Mouse (Mus musculus) 3T3-L1 (cell line): ENCODE results near the gene Nrp2.

Source experiments
- DNase-seq: peaks from one replicate; pipeline ENCODE4 v3.0.0-alpha.2; 2015; ENCODE audit warnings: low read depth, low spot score

The Nrp2 gene

DNA sequence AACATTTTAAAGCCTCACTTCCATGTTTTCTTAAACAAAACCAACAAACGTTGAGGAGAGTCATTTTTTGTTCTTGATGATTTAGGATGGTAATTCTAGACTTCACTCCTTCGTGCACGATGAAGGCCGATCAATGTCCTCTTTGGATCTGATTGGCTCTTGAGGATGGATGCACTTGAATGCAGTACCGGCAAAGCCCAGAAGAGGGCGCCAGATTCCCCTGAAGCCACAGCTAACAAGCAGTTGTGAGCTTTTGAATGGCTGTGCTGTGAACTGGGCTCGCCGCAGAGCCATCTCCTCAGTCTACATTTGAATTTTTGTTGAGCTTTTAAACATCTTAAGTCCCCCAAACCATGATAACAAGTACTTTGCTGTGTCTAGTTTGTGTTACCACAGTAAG is 19.4 kb downstream of the Nrp2 start:
- DNase-seq: peak; percentile 69

DNA sequence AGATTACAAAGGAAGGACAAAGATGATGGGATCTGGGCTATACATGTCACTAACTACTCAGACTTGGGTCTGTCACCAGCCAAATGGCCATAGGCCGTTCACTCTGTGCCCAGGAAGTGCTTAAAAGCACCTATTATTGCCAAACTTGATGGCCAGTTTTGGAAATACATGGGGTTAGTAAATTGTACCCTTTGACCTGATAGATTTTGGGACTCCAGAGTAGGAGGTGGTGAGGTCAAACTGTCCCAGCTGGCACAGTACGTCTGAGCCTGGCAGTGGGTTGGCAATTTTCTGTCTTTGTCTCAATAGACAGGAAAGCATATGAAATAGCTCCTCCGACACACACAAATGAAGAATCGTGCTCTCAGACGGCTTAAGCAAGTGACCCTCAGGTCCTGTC is 20.8 kb downstream of the Nrp2 start:
- DNase-seq: no peak

DNA sequence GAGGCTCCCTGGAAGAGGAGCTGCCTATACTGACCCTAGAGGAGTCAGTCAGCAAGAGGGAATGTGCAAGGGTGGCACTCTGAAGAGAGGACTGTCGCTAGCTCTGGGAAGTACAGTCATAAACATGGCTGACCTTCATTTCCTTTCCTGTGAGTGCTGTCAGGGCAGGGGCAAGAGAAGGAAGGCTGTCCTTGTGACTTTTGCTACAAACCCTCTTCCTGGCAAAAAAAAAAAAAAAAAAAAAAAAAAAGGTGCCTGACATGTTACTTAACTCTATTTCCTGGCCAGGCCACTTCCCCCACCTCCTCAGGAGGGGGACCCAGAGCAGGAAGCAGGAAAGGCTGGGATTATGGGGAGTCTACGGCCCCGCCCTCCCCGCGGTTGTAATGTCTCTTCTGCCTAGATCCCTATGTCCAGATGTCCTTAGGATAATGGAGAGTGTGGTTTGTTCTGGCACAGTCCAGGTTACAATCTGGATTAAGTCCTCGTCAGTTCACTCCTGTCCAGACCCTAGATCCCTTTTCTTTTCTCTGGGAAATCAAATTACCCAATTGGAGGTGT is 21.5 kb downstream of the Nrp2 start:
- peak; percentile 45 for DNase-seq

DNA sequence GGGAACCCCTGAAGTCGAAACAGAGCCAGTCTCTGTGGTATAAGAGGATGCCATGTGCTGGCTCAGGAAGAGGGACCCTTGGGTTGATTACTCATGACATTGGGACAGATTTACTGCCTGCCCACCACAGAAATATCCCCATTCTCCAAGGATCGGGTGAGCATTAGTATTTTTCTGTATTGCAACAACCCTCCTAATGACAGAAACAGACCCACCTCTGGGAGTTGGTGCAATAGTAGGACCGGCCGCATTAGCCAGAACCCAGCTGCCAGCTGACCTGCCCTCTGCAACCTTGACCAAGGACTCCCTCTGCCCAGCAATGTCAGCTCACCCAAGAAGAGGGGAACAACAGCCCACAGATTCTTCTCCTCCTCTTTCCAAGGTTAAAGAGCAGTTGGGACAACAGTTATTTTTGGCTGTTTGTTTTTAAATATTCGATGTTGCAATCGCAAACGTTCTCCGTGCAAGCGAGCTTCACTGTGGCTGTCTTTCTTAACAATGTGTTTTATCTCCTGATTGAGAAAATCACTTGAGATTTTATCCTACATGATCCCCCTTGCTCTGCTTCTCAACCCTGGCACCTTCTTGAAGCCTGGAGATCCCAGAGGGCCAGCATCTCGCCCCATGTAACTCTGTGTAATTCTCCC is 22.1 kb downstream of the Nrp2 start:
- DNase-seq: peak; percentile 42

DNA sequence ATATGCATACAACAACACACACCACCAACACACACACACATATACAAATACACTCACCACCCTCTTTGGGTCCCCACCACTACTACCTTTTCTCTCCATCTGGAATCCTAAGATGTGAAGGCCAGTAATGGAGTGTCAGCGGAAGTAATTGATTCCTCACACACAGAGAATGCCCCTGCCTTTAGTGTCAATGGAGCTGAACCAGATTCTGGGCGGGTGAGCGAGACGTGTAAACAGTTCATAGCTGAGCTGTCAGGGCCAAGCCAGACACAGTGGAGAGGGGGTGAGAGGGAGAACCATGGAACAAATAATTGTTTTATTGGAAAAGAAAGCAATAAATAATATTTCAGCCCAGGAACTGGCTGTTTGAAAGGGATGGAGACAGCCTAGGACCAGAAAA is 24.1 kb downstream of the Nrp2 start:
- DNase-seq: no peak

DNA sequence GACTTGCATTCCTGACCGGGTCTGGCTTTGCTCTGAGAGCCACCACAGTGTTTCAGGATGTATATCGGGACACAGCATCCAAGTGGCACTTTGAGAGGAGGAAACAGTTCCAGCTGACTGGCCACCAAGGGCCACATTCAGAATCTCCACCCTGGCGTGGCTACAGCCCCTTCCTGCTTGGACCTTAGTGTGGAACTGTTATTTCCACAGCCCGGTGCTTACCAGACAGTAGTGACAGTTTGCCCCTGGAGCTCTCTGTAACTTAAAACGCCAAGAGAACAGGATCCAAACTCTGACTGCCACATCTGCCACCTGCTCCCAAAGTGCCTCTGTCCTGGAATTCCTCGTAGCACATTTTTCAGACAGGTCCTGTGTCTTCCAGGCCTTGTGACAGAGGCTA is 25.3 kb downstream of the Nrp2 start:
- no peak for DNase-seq

DNA sequence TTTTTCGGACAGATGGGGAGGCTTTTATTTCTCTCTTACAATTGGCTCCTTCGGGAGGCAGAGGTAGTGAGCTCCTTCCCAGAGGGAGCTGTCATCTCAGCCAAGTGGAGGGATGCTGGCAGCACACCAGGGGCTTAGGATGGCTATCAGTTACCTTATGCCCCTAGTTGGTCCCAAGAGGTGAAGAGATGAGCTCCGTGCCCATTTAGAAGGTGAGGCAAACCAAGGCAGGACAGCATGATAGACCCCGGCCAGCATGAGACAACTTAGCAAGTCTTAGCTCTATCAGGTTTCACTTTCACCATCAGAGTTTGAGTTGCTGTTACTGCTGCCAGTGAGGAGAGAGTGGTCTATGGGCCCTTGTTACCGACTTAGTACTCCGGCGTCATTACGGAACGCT is 25.8 kb downstream of the Nrp2 start:
- no peak for DNase-seq

DNA sequence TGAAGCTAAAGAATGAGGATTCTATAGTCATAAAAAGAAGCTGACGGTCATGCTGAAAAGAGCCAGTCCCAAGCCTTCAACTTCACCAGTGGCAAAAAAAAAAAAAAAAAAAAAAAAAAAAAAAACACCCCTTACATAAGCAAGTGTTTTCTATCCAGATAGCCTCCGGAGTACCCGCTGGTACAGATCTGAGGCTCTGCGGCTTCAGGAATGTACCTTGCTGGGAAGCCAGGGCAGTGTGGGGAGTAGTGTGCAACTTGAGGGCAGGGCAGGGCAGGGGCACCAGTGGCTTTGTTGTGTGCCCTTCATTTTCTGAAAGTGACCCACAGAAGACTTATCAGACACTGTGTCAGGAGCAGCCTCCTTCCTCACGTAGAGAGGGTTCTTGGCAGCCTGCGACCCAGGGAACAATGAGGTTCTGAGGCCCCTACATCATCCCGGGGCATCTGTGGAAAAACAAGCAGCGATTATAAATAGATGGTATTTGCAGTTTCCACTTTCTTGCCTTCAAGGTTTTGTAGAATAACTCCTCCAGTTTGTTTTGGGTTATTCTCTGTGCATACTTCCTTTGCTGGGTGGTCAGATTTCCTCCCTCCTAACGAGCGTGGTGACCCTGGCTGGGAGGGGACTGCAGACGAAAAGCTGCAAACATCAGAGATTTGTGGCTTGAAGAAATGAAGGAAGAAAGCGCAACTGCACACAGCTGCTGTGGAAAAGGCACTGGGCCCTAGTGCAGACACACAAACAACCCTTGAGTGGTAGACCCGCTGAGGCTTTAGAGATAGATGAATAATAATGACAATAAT is 26.5 kb downstream of the Nrp2 start:
- no peak for DNase-seq

DNA sequence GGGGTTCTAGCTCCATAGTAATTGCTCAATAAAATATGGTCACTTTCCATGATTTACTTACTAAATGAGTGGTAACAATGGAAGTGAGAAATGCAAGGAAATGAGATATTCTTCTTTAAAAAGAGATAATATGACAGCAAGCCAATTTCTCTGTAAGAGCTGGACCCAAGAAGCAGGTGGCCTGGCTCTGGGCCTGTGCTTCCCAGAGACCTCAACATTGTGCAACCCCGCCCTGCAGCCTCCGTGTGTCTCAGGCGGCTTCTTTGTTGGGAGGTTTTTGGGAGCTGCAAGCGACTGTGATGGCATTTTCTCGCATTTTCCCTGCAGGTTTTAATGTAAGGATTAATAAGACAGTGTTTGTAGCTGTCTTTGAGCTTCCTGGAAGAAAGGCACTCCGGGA is 29.0 kb downstream of the Nrp2 start:
- no peak for DNase-seq

DNA sequence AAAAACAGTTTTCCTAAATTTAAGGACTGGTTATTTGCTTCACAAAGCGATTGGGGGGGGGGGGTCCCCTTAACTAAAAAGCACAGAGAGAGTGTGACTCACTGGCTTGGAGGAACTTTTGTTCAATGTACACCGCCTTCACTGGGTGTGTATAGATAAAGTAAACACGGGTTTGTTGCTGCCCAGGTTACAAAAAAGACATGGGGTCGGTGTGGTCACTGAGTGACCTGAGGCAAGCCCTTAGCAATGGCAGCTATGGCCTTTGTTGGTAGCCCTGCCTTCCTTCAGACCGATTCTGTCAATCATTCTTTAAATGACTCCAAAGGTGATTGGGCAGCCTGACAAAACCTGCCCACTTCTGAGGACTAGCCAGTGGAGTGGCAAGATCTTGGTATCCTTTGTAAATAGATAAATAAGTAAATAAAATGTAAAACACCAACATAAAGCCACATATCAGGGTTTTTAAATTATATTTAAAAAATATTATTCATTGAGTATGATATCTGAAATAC is 31.4 kb downstream of the Nrp2 start:
- no peak for DNase-seq

DNA sequence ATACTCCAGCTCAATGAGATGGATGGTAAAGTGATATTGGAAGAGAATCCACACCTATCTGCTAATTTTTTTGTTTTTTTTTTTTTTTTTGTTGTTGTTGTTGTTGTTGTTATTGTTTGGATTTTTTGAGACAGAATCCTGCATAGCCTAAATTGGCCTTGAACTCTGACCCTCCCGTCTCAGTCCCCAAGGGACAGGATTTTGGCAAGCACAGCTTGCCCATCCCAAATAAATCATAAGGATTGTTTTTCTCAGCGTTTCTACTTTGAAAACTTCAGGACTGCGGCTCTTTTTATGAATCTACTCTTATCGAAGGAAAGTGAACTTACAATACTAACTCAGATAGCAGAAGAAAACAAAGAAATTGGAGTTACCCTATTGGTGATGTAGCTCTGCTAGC is 31.9 kb downstream of the Nrp2 start:
- DNase-seq: no peak

DNA sequence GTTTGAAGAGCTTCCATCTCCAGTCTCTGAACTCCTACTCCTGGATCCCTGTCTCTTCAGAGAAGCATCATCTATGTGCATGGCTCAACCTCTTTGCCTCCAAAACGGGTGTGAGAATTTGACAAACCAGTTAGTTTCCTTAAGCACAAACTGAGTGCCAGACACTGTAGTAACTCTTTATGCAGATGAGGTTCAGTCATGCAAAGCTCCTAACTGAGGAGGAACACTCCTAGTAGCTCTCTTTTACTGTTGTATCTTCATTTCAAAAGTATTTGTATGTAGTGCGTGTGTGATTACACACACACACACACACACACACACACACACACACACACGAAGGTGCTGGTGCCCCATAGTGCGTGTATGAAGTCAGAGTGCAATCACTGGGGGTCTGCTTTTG is 32.8 kb downstream of the Nrp2 start:
- DNase-seq: no peak

DNA sequence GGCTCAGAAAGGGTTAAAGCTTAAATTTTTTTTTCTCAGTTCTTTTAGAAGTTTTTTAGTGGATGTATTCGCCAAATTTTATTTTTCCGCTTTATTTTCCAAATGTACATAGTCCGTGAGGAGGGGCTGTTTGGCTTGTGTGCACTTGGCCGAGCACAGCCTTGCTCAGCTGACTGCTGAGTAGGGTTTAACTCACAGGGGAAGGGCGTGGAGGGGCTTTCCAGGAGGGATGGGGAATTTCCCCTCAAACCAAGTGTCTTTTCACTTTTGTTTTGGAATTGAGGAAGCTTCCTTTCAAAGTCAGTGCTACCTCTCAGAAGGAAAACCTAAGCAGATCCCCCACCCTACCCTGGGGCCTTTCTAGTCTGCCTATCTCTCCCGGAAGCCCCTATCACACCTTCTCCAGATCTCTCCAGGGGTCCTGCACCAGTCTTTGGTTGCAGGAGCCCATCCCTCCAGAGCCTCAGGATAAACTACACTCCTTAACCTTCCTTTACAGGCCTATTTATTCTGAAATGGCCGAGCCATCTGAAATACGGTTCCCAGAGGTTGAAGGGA is 33.4 kb downstream of the Nrp2 start:
- DNase-seq: no peak

DNA sequence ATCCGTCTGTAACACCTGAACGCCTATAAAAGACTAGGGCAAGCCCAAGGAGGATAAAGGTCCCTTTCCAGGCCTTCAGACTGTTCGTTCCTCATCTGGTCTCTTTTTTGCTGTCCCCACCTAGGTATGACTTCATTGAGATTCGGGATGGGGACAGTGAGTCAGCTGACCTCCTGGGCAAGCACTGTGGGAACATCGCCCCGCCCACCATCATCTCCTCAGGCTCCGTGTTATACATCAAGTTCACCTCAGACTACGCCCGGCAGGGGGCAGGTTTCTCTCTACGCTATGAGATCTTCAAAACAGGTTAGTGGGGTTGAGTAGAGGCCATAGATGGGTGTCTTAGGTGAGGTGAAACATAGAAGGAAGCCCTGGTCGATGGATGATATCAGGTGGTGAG is 35.1 kb downstream of the Nrp2 start:
- no peak for DNase-seq

DNA sequence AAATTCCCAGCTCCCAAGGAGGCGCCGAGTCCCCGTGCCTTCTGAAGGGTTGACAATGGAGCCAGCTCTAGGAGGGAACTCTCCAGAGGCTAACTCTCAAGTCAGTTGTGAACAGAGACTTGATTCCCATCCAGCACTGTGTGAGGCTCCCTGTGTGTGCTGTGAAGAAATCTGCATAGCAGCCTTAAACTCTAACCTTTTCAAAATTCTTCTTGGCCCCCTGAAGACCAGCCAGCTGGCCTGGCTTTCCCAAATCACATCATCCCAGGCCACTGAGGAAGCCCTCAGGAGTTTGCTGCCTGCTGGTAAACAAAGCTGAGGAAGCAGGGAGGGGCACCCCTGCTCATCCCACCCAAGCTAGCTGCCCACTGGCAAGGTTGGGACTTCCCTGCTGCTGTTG is 39.0 kb downstream of the Nrp2 start:
- DNase-seq: no peak

DNA sequence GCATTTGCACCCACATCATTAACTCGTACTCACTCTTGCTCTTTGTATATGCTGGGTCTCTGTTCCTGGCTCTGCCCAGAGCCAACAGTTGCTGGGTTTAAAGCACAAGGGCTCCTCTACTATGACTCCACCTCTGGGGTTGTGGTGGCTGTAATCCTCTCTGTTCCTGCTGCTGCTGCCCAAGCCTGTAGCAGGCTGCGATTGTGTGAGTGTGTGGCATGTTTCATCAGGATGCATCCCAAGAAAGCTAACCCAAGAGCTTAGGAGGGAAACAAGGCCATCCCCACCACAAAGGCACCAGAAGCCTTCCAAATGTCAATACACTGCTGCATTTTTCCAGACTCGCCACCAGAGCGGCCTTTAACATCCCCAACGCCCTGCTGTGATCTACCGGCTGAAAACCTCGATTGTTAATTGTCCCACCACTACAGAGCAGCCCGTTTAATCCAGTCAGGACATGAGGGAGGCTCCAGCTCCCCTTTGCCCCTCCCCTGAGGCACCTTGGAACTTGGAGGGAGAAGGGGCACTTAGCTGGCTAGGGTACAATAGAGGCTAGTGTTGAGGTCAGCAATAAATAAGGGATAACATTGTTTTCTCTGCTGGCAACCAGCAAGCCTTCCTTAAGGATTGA is 40.1 kb downstream of the Nrp2 start:
- DNase-seq: no peak

DNA sequence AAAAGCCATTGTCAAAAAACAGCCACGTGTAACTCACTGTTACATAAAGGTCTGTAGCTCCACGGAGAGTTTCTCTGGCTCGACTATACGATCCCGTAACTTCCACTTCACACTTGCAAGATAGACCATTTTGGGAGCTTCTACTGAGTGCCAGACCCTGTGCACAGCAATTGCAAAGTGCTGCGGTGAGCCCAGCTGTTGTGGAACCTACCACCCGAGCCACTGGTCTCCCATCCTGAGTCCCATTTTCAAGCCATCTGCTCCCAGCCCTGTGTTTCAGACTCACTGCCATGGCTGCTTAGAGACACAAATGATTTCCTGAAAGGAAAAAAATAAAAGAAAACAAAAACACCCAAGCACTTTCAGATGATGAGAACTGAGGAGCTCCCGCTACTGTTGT is 42.8 kb downstream of the Nrp2 start:
- no peak for DNase-seq

DNA sequence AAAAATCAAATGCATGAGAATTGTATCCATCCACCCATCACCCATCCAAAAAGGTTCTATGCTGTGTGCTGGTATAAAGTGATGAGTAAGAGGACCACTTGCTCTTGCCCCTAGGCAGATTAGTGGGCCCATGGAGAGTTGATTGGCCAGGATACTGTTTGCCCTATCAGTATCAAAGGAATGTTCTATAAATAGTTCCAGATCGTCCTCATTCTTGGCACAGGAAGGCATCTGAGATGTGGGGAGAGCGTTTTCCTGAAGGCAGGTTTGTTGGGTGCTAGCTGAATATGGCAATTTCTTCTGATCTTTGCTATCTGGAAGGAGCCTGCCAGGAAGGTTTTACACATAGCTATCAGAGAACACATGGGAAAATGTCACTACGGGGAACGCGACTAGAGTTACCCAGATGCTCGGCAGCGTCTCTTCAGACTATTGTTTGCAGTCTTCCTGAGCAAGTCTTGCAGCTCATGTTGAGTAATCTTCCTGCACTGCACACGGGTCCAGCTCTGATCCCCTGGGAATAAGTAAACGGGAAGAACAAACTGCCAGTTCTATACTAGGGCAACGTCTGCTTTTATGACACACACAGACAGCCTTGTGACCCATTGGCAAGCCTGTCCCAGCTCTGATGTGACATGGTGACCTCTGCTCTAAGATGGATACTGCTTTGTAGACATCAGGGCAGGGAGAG is 44.5 kb downstream of the Nrp2 start:
- DNase-seq: peak; percentile 85

DNA sequence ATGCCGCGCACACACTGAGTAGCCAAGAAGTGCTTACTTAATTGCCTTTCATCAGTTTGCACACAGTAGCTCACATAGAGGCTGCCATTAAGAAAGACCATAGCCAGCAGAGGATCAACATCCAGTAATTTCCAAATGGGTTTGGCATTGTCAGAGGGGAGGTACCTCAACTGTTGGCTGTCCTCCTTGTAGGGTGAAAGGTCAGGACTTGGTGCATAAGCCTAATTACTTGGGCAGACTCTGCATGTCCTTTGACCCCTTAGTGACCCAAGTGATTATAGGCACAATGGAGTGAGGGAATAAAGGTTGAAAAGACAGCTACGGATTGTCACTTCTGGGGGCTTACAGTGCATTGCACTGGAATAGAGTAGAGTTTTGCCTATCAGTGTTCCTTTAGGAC is 45.3 kb downstream of the Nrp2 start:
- no peak for DNase-seq

DNA sequence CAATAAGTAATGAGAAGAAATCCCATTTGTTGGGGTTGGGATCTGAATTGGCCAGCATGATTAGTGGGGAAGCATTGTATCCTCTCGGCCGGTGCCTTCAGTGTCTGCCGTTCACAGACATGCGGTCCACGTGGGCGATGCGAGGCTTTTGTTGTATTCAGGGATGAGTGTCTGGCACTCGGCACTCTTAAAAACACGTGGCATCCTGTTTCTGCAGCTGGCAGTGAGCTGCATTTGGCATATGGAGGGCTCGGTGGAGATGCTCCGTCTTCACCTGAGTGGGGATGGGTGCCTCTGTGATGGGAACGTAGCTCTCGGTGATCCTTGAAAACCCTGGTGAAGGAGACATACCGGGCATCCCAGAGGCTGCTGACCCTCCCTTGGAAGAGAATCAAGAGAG is 46.6 kb downstream of the Nrp2 start:
- DNase-seq: no peak

DNA sequence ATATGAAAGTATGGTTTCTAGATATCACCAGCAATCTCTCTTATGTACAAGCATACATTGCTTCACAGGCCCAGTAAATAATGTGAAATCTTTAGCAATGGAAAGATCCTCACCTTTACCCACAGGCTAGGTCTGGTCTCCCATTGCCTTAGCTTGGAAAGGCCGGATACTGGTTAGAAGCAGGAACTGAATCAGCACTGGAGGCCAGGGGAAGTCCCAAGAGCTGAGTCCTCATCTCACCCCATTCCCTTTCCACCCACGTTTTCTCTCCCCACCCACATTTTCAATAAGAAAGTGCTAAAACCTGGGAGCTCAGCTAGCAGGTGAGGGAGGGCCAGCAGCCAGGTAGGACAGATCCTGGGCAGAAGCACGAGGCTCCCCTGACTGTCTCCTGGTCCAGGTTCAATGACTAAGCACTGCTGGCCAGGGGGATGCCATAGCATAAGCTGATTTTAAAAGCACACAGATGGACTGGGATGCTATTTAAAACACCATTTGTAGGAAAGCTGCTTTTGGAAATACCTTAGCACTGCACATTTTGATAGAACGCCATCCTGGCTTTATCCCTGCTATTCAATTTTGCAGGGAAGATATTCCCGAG is 47.4 kb downstream of the Nrp2 start:
- peak; percentile 75 for DNase-seq
